Mouse (Mus musculus) CD8-positive naive resting alpha-beta T cell, adult 2 months (primary cell): ENCODE results near the gene Wdr90.
"Not testable (repeated sequence)": the region's sequence is repeated elsewhere in the genome, so short reads cannot be mapped to it uniquely, and the experiment has no call there.

Source experiments
- DNase-seq, 2 experiments: peaks; one replicate each; pipeline ENCODE4 v3.0.0; 2022; ENCODE audit warnings: low read depth in 2 of 2, low spot score in 2 of 2

The Wdr90 gene

GRCm38 (mm10) chr17:25877741-25878610, 16.7 kb upstream of the Wdr90 start:
- no peak for DNase-seq

GRCm38 (mm10) chr17:25877025-25877424, 15.7 kb upstream of the Wdr90 start:
- DNase-seq, result no peak

- no peak for DNase-seq
Observed at GRCm38 (mm10) chr17:25876347-25876915, 15.1 kb upstream of the Wdr90 start.

GRCm38 (mm10) chr17:25875171-25876136, 14.2 kb upstream of the Wdr90 start:
- DNase-seq, result peak; percentile 76 to 78

GRCm38 (mm10) chr17:25874721-25875170, 13.4 kb upstream of the Wdr90 start, which contains the start of gene Mettl26:
Mettl26 (plus strand) TSS chr17:25875074.
- peak; percentile 98 for DNase-seq

GRCm38 (mm10) chr17:25874148-25874720, 12.9 kb upstream of the Wdr90 start:
- no peak for DNase-seq

GRCm38 (mm10) chr17:25873405-25874147, 12.3 kb upstream of the Wdr90 start:
- no peak for DNase-seq

- no peak for DNase-seq
Observed at GRCm38 (mm10) chr17:25872676-25873075, 11.4 kb upstream of the Wdr90 start.

GRCm38 (mm10) chr17:25871566-25871965, 10.3 kb upstream of the Wdr90 start:
- DNase-seq, result not testable (repeated sequence)

- DNase-seq, result no peak
Observed at GRCm38 (mm10) chr17:25869954-25870353, 8.7 kb upstream of the Wdr90 start.

- DNase-seq, result no peak
Observed at GRCm38 (mm10) chr17:25869498-25869897, 8.2 kb upstream of the Wdr90 start.

GRCm38 (mm10) chr17:25868601-25869191, 7.4 kb upstream of the Wdr90 start, which contains the start of gene Mcrip2:
Mcrip2 (minus strand) TSS chr17:25868764.
- peak; percentile 41 to 46 for DNase-seq

GRCm38 (mm10) chr17:25867836-25868600, 6.7 kb upstream of the Wdr90 start:
- DNase-seq, result no peak

- DNase-seq, result peak; percentile 21 to 31
Observed at GRCm38 (mm10) chr17:25867509-25867835, 6.2 kb upstream of the Wdr90 start.

GRCm38 (mm10) chr17:25866172-25866571, 4.9 kb upstream of the Wdr90 start:
- no peak for DNase-seq

GRCm38 (mm10) chr17:25865288-25865687, 4.0 kb upstream of the Wdr90 start:
- no peak for DNase-seq

GRCm38 (mm10) chr17:25864311-25864710, 3.0 kb upstream of the Wdr90 start:
- DNase-seq, result no peak

GRCm38 (mm10) chr17:25863681-25864080, 2.4 kb upstream of the Wdr90 start:
- no peak for DNase-seq
